Mouse (Mus musculus) 3T3-L1 (cell line): ENCODE measurements around the gene Agmat.

Experiments
- DNase-seq: peaks from one replicate; pipeline ENCODE4 v3.0.0-alpha.2; 2015; ENCODE audit warnings: low read depth, low spot score

The Agmat gene

DNA sequence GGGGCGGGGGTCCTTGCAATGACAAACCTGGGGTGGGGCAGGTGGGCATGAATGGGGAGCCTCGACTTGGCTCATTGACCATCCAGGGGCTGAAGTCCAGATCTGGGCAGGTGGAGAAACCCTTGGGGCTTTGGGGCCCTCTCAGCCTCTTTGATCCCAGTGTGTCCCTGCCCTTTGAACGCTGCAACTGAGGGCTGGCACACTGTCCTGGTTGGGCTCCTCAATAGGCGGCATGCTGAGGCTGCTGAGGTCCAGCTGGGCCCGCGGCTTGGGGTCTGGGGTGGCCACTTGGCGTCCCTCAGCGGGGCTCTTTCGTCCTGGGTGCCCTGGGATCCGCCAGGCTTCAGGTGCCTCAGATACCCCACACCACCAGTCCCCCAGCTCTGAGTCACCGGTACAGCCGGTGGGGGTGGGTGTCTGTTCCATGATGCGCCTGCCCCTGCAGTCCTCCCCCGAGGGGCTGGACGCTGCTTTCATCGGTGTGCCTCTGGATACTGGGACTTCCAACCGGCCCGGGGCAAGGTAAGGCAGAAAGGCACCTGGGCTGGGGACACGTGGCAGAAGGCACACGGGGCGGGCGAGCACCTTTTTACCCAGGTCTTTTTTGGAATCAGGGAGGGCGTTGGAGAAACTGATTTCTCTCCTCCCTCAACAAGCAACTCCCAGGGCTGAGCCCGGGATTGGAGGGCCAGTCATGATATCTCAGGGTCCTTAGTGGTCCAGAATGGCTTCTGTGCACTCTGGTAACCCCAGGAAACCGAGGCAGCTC lies at the start of gene Agmat:
Gene Agmat, plus strand, starts transcription at position 95 of the 769 bp plus-strand sequence.
- DNase-seq = no peak

DNA sequence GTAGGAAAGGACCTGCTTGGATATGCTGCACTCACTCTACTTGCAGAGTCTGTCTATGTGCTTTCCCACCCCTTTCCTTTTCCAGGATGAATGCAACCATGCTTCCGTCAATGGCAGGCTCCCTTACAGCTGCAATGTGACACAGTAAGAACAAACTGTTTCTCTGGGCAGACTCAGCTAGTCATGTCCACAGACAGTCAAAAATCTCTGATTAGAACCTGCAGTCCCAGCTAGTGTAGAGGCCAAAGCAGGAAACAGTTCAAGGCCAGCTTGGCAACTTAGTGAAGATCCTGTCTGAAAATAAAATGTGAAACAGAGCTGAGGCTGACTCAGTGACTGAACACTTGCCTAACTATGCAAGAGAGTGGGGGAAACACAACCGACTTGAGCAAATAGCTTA lies 41.8 kb upstream of the Agmat start:
- DNase-seq = no peak

DNA sequence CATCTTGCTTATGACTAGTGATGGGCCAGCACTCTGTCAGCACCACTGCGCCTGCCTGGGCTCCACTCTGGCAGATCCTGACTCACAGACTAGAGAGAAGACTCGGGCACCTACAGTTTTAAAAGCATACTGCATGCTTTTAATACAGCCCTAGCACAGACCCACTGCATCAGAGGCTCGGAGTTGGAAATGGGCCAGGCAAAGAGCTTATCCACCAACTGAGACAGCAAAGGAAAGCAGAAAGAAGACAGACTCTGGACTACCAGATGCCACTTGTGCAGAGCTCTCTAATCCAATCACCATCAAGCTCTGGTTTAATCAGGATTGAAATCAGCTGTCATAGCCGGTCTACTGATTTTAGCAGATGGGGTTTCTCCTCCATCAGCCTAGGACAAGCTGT lies 41.1 kb upstream of the Agmat start:
- DNase-seq = no peak

DNA sequence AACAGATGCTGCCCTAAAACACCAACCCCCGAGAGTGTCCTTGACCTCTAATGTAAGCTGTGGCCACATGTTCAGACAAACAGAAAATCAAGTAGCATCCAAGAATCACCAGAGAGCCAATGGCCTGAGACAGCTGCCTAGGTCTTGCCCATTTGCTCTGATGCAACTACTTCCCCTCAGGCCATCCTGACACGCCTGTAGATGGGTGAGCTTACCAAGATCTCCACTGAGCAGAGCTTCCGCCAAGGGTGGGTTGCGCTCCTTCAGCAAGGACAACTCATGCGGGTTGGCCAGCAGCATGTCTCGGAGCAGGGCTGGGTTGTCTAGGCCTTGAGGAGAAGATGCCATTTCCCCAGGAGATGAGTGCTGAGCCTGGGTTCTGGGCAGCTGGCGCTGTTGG lies 38.5 kb upstream of the Agmat start:
- DNase-seq = peak; percentile 11

DNA sequence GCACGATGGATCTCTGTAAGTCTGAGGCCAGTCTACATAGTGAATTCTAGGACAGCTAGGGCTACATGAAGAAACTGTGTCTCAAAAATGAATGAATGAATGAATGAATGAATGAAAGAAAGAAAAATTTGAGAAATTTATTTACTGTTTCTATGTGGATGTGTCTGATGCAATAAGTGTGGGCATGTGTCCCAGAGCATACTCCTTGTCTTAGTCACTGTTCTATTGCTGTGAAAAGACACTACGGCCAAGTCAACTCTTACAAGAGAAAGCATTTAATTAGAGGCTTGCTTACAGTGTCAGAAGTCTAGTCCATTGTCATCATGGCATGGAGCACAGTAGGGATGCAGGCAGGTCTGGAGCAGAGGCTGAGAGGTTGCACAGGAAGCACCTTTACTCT lies 37.5 kb upstream of the Agmat start:
- DNase-seq = peak; percentile 77

DNA sequence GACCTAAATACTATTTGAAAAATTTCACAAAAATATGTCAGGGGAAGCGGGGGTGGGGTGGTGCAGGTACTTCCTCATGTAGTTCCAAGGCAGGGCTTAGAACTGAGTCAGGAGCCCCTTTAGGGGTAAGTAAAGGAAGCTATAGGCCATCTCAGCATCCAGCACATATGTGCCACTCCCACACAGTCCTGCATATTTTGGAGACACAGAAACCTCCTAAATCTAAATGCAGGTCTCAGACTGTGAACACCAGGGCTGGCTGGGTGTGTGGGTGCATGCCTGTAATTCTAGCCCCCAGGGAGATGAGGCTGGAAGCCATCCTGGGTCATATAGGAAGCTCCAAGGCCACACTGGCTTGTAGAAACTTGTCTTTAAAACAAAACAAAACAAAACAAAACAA lies 35.2 kb upstream of the Agmat start:
- DNase-seq = no peak

DNA sequence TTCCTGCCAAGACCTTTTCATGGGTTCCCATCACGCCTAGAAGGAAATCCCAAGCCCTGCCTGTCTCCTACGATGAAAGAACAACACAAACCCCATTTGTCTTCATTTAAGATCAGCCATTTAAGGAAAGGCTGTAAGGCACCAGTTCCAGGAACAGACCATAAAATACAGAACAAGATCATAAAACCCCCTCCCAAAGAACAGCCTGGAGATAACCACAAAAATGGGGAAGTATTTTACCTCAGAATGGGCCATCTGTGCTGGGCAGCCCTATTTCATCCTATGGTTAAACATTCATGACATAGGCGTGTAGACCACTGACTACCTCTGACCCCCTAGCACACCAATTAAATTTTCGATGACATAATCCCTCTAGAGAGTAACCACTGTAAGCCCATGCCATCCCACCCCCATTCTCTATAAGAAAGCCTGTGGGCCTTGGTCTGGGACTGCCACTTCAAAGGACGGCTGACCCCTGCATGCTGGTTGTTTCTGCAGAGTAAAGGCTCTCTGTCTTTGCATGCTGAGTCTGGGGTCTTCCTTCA lies 32.8 kb upstream of the Agmat start:
- no peak for DNase-seq

DNA sequence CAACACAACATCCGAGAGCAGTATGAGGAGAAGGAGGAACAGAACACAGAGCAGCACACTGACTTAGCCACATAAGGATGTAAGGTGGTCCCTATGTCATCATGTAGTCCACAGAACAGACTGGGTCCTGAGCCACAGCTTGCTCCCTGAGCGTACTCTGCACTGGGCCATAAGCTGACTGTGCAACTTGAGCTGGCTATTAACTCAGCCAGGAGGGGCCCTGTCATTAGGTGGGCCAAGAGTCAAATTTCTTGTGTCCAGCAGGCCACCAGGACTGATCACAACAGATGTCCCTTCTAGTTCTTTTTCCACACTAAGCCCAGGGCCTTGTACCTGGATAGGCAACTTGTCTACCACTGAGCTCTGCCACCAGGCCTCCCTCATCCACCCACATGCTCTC lies 31.4 kb upstream of the Agmat start:
- no peak for DNase-seq

DNA sequence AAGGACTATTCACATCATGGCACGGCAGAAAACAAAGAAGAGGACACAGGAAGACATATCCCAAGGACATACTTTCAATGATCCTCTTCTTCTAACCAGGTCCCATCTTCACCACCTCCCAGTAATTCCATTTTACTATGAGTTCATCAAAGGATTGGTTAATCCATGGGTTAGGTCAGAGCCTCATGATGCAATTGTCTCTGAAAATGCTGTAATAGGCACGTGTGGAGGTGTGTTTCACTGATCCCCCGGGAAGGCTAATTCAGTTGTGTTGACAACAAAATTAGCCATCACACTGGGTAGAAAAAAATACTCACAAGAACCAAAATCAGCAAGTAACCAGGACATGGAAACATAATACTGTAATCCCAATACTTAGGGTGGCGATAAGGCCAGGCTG lies 28.8 kb upstream of the Agmat start:
- DNase-seq = peak; percentile 26

DNA sequence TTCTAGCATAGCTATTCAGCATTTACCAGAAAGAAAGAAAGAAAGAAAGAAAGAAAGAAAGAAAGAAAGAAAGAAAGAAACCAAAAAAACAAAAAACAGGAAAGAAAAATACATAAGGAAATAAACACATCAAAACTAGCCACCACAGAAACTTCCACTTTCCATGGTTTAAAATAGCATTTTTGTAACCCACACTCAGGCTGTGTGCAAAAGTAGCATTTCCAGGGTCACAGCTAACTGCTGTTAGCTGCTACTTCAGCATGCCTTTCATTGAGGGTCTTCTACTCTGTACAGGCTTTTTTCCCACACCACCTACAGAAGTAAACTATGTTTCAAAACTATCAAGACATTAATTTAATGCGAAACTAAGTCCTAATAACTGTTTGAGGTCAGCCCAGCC lies 27.2 kb upstream of the Agmat start:
- no peak for DNase-seq

DNA sequence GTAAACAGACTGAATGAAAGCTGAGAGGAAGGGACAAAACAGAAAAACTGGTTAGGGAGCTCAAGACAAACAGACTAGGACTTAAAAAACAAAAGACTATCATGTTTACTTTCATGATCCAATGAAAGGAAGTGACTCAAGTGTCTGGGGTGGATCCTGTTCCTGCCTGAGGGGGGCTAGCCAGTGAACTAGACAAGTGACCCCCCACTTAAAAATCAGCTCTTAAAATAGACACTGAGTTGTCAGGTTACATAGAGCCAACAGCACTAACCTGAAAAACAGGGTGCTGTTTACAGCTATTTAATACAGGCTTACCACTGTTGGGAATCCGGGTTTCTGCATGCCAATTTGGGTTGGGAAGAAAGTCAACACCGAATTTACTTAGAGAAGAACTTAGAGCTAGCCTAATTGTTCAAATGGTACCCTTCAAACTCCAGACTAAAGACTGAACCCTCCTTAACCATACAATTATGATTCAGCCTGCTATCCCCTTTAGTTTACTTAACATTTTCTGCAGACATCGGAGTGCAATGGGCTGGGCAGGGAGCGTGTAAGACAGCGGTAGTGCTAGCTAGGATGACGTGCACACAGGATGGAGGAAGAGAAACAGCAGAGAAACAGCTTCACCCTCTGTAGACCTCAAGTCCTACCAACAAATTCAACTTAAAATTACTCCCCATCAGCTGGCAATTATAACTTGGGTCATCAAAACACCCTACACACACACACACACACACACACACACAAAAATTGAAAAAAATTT lies 25.5 kb upstream of the Agmat start:
- no peak for DNase-seq

DNA sequence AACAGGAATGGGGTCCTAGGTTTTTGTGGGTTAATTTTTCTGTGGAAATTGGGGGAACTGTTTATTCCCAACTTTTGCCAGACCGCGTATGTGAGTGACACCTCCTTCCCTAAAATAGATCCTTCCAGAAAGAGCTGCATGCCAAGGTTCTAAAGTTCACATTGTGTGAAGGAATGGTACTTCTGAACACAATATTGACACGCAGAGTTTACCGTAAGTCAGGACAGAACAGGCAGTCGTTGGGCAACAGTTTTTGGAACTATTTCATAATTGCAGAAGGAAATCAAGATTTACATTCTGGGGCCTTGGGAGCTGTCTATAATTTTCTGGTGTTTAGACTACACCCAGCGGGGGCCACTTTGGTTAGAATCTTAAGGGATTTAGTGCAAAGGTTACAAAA lies 24.5 kb upstream of the Agmat start:
- peak; percentile 23 for DNase-seq

DNA sequence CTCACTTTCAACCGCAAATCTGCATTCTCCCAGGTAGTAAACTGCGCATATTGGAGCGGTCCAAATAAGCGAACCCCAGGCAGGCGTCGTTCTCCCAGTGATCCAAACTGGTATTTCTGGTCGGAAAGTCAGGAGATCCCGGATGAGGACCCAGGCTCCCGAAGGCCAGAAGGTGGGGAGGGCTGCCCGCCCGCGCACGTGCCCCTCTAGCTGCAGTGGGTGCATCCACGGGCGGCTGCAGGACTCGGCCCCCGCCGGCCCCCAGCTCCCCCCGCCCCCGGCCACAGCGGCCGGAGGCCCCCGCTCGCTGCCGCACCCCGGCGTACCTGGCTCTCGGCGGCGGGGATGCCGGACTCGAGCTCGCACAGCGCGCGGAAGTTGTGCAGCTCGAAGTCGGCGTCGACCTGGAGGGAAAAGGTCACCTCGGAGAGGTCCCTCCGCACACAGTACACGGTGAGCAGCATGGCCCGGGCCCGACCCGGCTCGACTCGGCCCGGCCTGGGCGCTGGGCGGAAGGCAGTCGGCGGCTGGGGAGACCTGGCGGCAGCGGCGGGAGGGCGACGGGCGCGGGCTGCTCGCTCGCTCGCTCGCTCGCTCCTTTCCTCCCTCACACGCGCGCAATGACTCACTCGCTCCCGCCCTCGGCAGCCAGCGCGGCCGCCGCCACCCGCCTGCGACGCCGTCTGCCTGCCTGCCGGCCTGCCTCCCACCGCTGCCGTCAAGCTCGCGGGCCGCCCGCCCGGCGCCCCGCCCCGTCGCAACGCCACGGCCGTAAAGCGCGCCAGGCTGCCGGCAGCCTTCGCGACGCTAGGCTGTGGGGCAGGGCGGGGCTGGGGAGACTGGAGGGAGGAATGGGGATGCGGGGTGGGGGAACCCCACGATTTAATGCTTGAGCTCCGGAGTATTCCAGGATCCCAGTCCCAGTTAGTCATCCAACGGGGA lies 23.5 kb upstream of the Agmat start, which contains the start of gene Ddi2:
Gene Ddi2, minus strand, starts transcription at position 689 of the 942 bp plus-strand sequence.
- DNase-seq = peak; percentile 78

DNA sequence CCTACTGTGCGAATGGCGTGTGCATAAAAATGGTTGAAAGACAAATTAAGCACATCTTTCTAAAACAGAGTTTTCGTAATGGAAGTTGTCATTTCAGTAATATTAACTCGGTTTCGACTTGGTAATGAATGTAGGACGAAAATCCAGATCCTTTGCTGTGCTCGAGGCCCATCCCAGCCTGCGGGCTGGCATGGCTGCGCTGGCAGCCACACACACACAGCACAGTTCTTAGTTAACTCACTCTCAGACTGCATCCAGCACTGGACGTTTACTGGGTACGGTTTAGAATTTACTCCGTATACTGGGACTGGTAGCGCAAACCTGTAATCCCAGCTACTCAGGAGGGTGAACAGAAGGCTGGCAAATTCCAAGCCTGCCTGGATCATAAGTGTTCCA lies 22.8 kb upstream of the Agmat start:
- no peak for DNase-seq

DNA sequence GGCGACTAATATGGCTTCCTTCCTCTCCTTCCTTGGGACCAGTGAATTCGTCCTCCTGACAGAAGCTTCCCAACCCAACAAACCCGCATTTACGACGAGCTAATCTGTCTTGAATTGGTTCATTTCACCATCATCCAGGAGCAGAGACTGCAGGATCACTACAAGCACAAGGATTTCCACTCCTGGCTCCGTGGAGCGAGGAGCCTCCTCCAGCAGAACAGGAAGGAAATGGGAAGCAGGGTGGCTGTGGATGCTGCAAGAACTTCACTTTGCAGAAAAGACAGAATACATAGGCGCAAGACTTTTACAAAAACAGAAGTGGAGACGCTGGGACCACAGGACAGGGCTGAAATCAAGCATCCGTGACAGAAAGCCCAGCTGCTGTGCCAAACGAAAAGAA lies 21.9 kb upstream of the Agmat start:
- no peak for DNase-seq

DNA sequence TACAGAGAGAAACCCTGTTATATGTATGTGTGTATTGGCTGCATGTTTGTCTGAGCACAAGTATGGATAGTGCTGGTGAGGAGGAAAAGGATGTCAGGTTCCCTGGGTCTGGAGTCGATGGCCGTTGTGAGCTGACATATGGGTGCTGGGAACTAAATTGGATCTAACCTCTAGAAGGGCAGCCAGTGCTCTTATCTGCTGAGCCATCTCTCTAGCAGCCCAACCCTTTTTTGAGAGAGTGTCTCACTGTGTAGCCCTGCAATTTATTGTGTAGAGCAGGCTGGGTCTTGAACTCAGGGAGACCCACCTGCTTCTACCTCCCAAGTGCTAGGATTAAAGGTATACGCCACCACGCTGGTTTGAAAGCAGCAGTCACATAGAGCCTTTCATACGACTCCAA lies 21.2 kb upstream of the Agmat start:
- no peak for DNase-seq

DNA sequence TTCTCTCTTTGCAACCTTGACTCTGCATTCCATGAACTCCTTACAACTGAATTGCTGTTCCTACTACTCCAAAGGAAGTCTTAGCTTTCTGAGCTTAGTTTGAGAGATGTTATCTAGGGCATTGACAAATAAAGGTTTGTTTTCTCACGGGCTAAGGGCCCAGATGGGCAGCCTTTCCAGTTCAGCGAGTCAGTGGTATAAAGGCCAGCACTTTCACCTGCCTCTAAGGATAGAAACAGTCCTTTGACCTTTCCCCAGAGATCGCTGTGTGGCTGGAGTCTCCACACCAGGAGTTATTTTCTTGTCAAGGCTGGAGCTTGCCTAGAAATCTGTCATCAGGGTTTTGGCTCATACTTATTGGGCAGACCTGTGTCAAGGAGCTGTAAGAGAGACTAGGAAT lies 20.7 kb upstream of the Agmat start:
- no peak for DNase-seq

DNA sequence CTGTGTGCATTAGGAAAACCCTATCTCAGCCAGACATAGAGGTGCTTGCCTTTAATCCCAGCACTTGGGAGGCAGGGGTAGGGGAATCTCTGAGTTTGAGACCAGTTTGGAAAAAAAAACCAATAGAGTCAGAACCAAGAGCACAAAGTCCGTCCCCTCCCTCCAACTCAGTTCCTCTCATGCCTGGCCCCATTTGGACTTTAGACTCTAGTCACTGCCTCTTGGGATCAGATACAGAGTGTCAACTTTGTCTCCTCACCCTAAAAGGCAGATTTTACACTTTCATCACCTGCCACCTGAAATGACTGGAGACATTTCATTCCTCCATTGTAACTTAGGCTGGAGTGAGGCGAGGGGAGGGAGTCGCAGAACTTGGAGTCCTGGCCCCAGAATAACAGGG lies 17.2 kb upstream of the Agmat start:
- no peak for DNase-seq

DNA sequence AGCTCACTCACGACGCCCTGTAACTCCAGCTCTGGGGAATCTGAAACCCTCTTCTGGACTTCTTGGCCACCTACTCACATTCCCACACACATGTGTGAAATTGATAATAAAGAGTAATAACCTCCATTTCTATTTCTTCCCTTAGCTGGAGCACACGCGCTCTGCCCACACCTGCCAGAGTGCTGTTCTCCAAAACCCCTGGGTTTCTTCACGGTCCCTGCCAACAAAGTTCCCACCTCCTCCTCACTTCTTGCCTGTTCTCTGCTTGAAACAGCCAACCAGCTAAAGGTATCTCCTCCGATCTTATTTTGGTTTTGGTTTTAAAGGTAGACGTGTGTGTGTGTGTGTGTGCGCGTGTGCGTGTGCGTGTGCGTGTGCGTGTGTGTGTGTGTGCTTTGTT lies 16.1 kb upstream of the Agmat start:
- no peak for DNase-seq

DNA sequence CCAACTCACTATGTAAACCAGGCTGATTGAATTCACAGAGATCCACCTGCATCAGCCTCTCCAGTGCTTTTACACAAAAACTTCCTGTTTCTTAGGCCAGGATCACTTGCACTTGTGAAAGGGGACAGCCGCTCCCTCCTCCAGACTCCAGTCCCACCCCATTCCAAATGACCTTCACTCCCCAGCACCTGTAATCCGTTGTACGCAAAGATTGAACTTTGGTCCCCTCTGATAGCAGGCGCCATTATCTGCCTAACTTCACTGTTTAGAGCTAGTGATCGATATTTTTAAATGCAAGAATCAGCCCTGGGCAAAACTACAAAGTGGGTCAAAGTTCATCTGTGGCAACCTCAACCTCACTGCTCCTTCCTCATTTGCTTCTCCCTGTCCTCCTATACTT lies 14.7 kb upstream of the Agmat start:
- DNase-seq = no peak

DNA sequence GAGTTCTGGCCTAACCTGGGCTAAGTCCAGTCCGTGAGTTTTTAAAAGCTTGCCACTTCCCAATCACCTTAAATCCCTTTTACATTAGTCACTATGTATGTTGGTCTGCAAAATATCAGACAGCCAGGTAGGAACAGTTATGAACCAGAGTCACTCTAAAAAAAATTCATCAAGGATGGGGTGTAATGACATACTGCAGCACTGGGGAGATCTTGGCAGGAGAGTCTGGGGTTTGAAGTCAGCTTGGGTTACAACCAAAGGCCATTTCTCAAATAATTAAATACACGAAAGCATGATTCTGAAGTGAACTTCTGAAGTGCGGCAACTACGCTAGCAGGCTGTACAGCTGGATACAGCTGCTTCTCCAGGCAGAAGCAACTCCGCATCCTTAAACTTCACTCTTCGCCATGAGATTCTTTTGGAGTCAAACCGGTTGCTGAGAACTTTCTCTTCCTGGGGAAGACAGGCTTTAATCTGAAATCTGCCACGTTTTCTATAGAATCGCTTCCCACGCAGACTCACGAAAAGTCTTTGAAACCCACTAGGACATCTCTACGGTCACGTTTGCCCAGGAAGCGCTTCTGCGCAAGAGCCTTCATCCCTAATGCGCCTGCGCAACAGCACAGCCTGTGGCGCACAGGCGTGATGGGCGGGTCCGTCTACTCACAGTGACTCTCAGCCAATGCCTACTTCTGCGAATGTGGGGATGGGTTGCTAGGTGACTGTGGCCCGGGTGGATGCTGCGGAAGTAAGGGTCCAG lies 11.8 kb upstream of the Agmat start:
- peak; percentile 76 for DNase-seq
